Mouse (Mus musculus): ENCODE data around the gene Skap1. TPM values are rescaled to one million over a fixed set of nuclear protein-coding genes. Genes with fewer than 3 reads are reported as not detected.
A peak's percentile ranks its signal among the peaks of the same experiment; 100 is the strongest.

Skap1 gene
- polyA plus RNA-seq, 1 experiment from 2014 or later: 7.4 TPM

DNA sequence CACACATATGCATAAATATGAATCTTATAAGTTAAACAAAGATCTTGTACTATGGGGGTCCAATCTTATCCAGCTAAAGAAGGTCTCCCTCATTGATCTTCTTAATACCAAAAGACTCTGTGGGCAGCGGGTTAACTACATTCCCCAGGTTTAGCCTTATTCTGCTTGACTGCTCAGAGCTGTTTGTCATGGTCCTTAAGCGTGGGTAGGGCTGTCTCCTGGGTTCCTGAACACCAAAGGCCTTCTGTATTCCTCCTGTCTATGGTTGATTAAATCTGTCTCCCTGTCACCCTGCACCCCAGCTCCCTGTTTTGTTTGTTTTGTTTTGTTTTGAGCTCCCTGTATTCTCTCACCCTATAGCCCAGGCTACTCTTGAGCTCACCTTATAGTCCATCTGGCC is 264.2 kb downstream of the Skap1 start:
- H3K9ac ChIP-seq (ENCODE audit: low read depth, low read length): no peak overlapping the region
- 0 out of 2 replicates have a peak, but pooled peaks cover 10% of the 10 kb centered on the region for H3K4me1 ChIP-seq (ENCODE audit: control insufficient read depth, insufficient read depth, low read depth, low read length)
- no peaks in the 10 kb centered on the region for H3K27me3 ChIP-seq (replicated peaks; ENCODE audit: control insufficient read depth, insufficient read depth, low read length)
- no peaks in the 10 kb centered on the region for H3K36me3 ChIP-seq (ENCODE audit: control insufficient read depth, insufficient read depth, low read length)
- WGBS: 60% methylated on average over 2 of the region's 2 CpGs
- H3K4me2 ChIP-seq (ENCODE audit: low read length): no peak overlapping the region
- no peaks in the 10 kb centered on the region for H3K9me3 ChIP-seq (ENCODE audit: control insufficient read depth, low read length)
- no peak overlapping the region for H3K4me3 ChIP-seq (ENCODE audit: low read length)
- no peak overlapping the region for H3K27ac ChIP-seq (ENCODE audit: low read depth, low read length)
- no peak for ATAC-seq

DNA sequence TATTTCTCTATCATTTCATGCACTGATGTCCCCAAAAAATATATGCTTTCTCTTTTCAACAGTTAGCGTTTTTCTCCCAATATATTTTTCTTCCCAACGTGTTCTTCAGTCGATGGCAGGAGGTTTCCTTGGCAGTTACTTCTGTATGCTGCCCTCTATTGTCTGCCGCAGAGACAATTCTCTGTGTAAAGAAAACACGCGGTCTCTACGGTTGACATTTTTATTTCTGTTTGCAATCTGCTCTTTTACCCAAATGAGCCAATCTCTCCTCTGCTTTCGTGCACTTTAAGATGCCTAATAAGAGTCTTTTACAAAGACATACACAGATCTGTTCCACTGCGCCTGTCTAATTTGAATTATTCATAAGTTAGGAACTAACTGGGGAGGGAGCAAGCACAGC is 265.1 kb downstream of the Skap1 start:
- WGBS: 18% methylated on average over 9 of the region's 9 CpGs
- no peak overlapping the region for H3K27ac ChIP-seq (ENCODE audit: low read depth, low read length)
- ATAC-seq: no peak

GRCm38 (mm10) chr11:96730327-96730726 is 265.9 kb downstream of the Skap1 start:
- H3K4me1 ChIP-seq (ENCODE audit: control insufficient read depth, insufficient read depth, low read depth, low read length): peaks cover 10% of the 10 kb centered on the region; the same call in 1 of the 2 replicates
- H3K27ac ChIP-seq (ENCODE audit: low read depth, low read length): peak overlapping the region; percentile 31; the same call in 1 of the 2 replicates
- no peaks in the 10 kb centered on the region for H3K27me3 ChIP-seq (replicated peaks; ENCODE audit: control insufficient read depth, insufficient read depth, low read length)
- H3K9ac ChIP-seq (ENCODE audit: low read depth, low read length): no peak overlapping the region
- H3K9me3 ChIP-seq (ENCODE audit: control insufficient read depth, low read length): no peaks in the 10 kb centered on the region
- no peaks in the 10 kb centered on the region for H3K36me3 ChIP-seq (ENCODE audit: control insufficient read depth, insufficient read depth, low read length)
- no peak overlapping the region; the same call in 1 of the 2 replicates for H3K4me2 ChIP-seq (ENCODE audit: low read length)
- ATAC-seq: no peak
- H3K4me3 ChIP-seq (ENCODE audit: low read length): no peak overlapping the region
- 32% methylated on average over 5 of the region's 5 CpGs for WGBS

More for the DNA sequence above, 265.1 kb downstream of the Skap1 start:
- peak overlapping the region; percentile 34; the same call in 1 of the 2 replicates for H3K4me2 ChIP-seq (ENCODE audit: low read length)
- H3K4me3 ChIP-seq (ENCODE audit: low read length): no peak overlapping the region
- no peaks in the 10 kb centered on the region for H3K27me3 ChIP-seq (replicated peaks; ENCODE audit: control insufficient read depth, insufficient read depth, low read length)
- no peaks in the 10 kb centered on the region for H3K9me3 ChIP-seq (ENCODE audit: control insufficient read depth, low read length)
- 0 out of 2 replicates have a peak overlapping the region, but pooled peaks have one; percentile 10 for H3K9ac ChIP-seq (ENCODE audit: low read depth, low read length)
- no peaks in the 10 kb centered on the region for H3K36me3 ChIP-seq (ENCODE audit: control insufficient read depth, insufficient read depth, low read length)
- H3K4me1 ChIP-seq (ENCODE audit: control insufficient read depth, insufficient read depth, low read depth, low read length): 0 out of 2 replicates have a peak, but pooled peaks cover 10% of the 10 kb centered on the region

- H3K4me2 ChIP-seq (ENCODE audit: low read length): no peak overlapping the region
- no peak overlapping the region for H3K9ac ChIP-seq (ENCODE audit: low read depth, low read length)
- WGBS: 32% methylated on average over 4 of the region's 4 CpGs
- no peak for ATAC-seq
- no peak overlapping the region for H3K4me3 ChIP-seq (ENCODE audit: low read length)
- no peak overlapping the region for H3K27ac ChIP-seq (ENCODE audit: low read depth, low read length)
- no peaks in the 10 kb centered on the region for H3K9me3 ChIP-seq (ENCODE audit: control insufficient read depth, low read length)
- H3K27me3 ChIP-seq (replicated peaks; ENCODE audit: control insufficient read depth, insufficient read depth, low read length): no peaks in the 10 kb centered on the region
- peaks cover 19% of the 10 kb centered on the region for H3K4me1 ChIP-seq (ENCODE audit: control insufficient read depth, insufficient read depth, low read depth, low read length)
- no peaks in the 10 kb centered on the region for H3K36me3 ChIP-seq (ENCODE audit: control insufficient read depth, insufficient read depth, low read length)
Observed at GRCm38 (mm10) chr11:96732657-96733056, 268.3 kb downstream of the Skap1 start.

- under 1% methylated on average over 19 of the region's 19 CpGs for WGBS
- H3K4me1 ChIP-seq (ENCODE audit: control insufficient read depth, insufficient read depth, low read depth, low read length): peaks cover 12% of the 10 kb centered on the region
- H3K4me2 ChIP-seq (ENCODE audit: low read length): peak overlapping the region; percentile 52
- H3K4me3 ChIP-seq (ENCODE audit: low read length): peak overlapping the region; percentile 23
- H3K27me3 ChIP-seq (replicated peaks; ENCODE audit: control insufficient read depth, insufficient read depth, low read length): no peaks in the 10 kb centered on the region
- peak overlapping the region; percentile 43 for H3K9ac ChIP-seq (ENCODE audit: low read depth, low read length)
- H3K27ac ChIP-seq (ENCODE audit: low read depth, low read length): peak overlapping the region; percentile 74
- no peaks in the 10 kb centered on the region for H3K9me3 ChIP-seq (ENCODE audit: control insufficient read depth, low read length)
- no peaks in the 10 kb centered on the region for H3K36me3 ChIP-seq (ENCODE audit: control insufficient read depth, insufficient read depth, low read length)
- peak; percentile 91 for ATAC-seq
Observed at GRCm38 (mm10) chr11:96735908-96736307, 271.5 kb downstream of the Skap1 start.

DNA sequence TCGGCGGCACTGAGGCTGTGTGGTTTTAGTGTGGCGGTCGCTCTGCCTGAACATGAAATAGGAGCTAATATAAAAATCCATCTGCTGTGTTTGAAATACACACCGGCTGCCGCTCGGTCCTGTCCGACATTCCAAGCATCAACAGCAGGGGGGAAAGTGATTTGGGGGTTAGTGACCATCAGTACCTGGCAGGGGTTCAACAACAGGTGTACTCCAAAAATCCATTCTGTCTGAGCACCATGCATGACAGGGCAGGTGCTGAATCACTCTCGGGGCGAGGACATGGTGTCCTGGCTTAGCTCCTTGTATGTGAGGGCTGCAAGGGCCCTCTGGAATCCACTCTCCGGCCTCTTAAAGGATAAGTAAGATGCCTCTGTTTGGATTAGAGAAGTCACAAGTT is 272.0 kb downstream of the Skap1 start:
- Histone ChIP-seq H3K4me3 (ENCODE audit: low read length) (peak overlapping the region; percentile 23), H3K9ac (ENCODE audit: low read depth, low read length) (peak overlapping the region; percentile 28; the same call in 1 of the 2 replicates), H3K27ac (ENCODE audit: low read depth, low read length) (peak overlapping the region; percentile 74), H3K9me3 (ENCODE audit: control insufficient read depth, low read length) (no peaks in the 10 kb centered on the region), H3K27me3 (replicated peaks; ENCODE audit: control insufficient read depth, insufficient read depth, low read length) (no peaks in the 10 kb centered on the region), H3K4me2 (ENCODE audit: low read length) (peak overlapping the region; percentile 52), H3K36me3 (ENCODE audit: control insufficient read depth, insufficient read depth, low read length) (no peaks in the 10 kb centered on the region), H3K4me1 (ENCODE audit: control insufficient read depth, insufficient read depth, low read depth, low read length) (peaks cover 12% of the 10 kb centered on the region)
- 15% methylated on average over 11 of the region's 11 CpGs for WGBS
- ATAC-seq: peak; percentile 18

DNA sequence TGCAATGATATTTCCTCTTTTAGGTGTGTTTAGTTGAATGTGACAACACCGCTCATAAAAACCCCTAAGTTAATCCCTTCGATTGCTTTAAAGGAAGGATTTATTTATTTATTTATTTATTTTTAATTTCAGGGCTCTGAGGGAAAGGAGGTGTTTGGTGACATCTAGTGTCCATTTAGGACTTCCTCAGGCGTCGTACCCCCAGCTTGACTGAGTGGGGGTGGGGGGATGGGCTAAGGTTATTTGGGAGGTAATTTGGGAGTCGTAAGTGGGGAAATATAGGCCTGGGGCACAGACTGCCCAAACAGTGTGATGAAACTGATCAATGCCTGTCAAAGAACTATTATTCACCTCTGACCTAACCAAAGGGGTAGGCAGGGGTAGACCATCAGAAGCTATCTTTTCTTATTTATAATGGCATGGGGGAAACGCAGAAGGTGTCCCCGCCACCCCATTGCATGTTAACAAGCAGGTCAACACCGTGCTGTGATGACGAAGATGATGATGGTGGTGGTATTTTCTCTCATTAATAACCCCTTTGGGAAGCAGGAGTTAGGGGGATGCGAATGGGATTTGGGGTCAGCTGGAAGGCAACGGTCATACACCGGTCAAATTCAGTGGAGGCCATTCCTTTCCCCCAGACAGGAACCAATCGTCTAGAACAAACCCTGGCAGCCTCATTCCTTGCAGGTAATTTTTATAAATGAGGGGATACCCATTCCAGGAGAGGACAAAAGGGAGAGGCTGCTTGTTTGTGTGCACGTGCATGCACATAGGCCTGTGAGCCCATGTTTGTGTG is 273.5 kb downstream of the Skap1 start:
- Histone ChIP-seq H3K4me3 (ENCODE audit: low read length) (no peak overlapping the region), H3K9me3 (ENCODE audit: control insufficient read depth, low read length) (no peaks in the 10 kb centered on the region), H3K4me1 (ENCODE audit: control insufficient read depth, insufficient read depth, low read depth, low read length) (peaks cover 17% of the 10 kb centered on the region), H3K27ac (ENCODE audit: low read depth, low read length) (peak overlapping the region; percentile 67), H3K27me3 (replicated peaks; ENCODE audit: control insufficient read depth, insufficient read depth, low read length) (no peaks in the 10 kb centered on the region), H3K9ac (ENCODE audit: low read depth, low read length) (no peak overlapping the region), H3K36me3 (ENCODE audit: control insufficient read depth, insufficient read depth, low read length) (no peaks in the 10 kb centered on the region), H3K4me2 (ENCODE audit: low read length) (no peak overlapping the region)
- no peak for ATAC-seq
- WGBS: 57% methylated on average over 14 of the region's 14 CpGs

GRCm38 (mm10) chr11:96740796-96741195 is 276.4 kb downstream of the Skap1 start:
- no peaks in the 10 kb centered on the region for H3K9me3 ChIP-seq (ENCODE audit: control insufficient read depth, low read length)
- WGBS: 49% methylated on average over 12 of the region's 12 CpGs
- no peak for ATAC-seq
- H3K4me2 ChIP-seq (ENCODE audit: low read length): peak overlapping the region; percentile 46
- H3K4me1 ChIP-seq (ENCODE audit: control insufficient read depth, insufficient read depth, low read depth, low read length): peaks cover 14% of the 10 kb centered on the region
- H3K36me3 ChIP-seq (ENCODE audit: control insufficient read depth, insufficient read depth, low read length): no peaks in the 10 kb centered on the region
- H3K4me3 ChIP-seq (ENCODE audit: low read length): no peak overlapping the region
- 0 out of 2 replicates have a peak overlapping the region, but pooled peaks have one; percentile 30 for H3K9ac ChIP-seq (ENCODE audit: low read depth, low read length)
- H3K27me3 ChIP-seq (replicated peaks; ENCODE audit: control insufficient read depth, insufficient read depth, low read length): no peaks in the 10 kb centered on the region
- peak overlapping the region; percentile 81 for H3K27ac ChIP-seq (ENCODE audit: low read depth, low read length)

DNA sequence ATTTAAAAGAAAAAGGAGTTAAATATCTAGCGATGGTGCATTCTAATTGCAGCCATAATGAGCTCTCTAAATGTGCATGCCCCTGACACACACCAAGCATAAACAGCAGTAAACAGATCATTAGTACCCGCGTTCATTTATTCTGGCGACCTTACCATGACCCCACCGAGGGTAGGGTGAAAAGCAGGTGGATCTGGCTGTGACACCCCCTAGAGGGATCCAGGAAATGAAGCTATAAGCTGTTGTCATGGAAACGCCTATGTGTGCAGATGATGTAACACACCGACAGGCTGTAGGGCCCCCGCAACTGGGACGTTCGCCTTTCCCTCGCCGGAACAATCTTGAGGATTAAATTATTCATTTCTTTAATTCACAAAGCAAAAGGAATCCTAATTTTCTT is 277.6 kb downstream of the Skap1 start:
- H3K9ac ChIP-seq (ENCODE audit: low read depth, low read length): peak overlapping the region; percentile 43; the same call in 1 of the 2 replicates
- no peaks in the 10 kb centered on the region for H3K9me3 ChIP-seq (ENCODE audit: control insufficient read depth, low read length)
- H3K4me1 ChIP-seq (ENCODE audit: control insufficient read depth, insufficient read depth, low read depth, low read length): peaks cover 7% of the 10 kb centered on the region
- H3K4me3 ChIP-seq (ENCODE audit: low read length): peak overlapping the region; percentile 5; the same call in 1 of the 2 replicates
- H3K36me3 ChIP-seq (ENCODE audit: control insufficient read depth, insufficient read depth, low read length): no peaks in the 10 kb centered on the region
- H3K27me3 ChIP-seq (replicated peaks; ENCODE audit: control insufficient read depth, insufficient read depth, low read length): no peaks in the 10 kb centered on the region
- peak overlapping the region; percentile 46 for H3K4me2 ChIP-seq (ENCODE audit: low read length)
- ATAC-seq: peak; percentile 67
- WGBS: 14% methylated on average over 12 of the region's 12 CpGs
- H3K27ac ChIP-seq (ENCODE audit: low read depth, low read length): peak overlapping the region; percentile 81
